Mouse (Mus musculus): Measurements from ENCODE around the gene Lrrc38.
"Not testable (repeated sequence)": the region's sequence is repeated elsewhere in the genome, so short reads cannot be mapped to it uniquely, and the experiment has no call there.

The Lrrc38 gene

GRCm38 (mm10) chr4:143349484-143349906 lies at the start of gene Lrrc38:
Gene Lrrc38 (plus strand): TSS chr4:143349757.
- no peak for DNase-seq (ENCODE audit: low spot score in 2 of 2)

- no peak for DNase-seq (ENCODE audit: low spot score in 2 of 2)
Measured at GRCm38 (mm10) chr4:143300113-143300688, 49.4 kb upstream of the Lrrc38 start.

GRCm38 (mm10) chr4:143301042-143301441 lies 48.5 kb upstream of the Lrrc38 start:
- no peak for DNase-seq (ENCODE audit: low spot score in 2 of 2)

GRCm38 (mm10) chr4:143301875-143302274 lies 47.7 kb upstream of the Lrrc38 start:
- DNase-seq (ENCODE audit: low spot score in 2 of 2): no peak

- DNase-seq (ENCODE audit: low spot score in 2 of 2): no peak
Measured at GRCm38 (mm10) chr4:143302279-143302890, 47.2 kb upstream of the Lrrc38 start.

GRCm38 (mm10) chr4:143305031-143305430 lies 44.5 kb upstream of the Lrrc38 start:
- no peak for DNase-seq (ENCODE audit: low spot score in 2 of 2)

- DNase-seq (ENCODE audit: low spot score in 2 of 2): no peak
Measured at GRCm38 (mm10) chr4:143305987-143306772, 43.4 kb upstream of the Lrrc38 start.

- no peak for DNase-seq (ENCODE audit: low spot score in 2 of 2)
Measured at GRCm38 (mm10) chr4:143311341-143311740, 38.2 kb upstream of the Lrrc38 start.

GRCm38 (mm10) chr4:143313299-143313698 lies 36.3 kb upstream of the Lrrc38 start:
- DNase-seq (ENCODE audit: low spot score in 2 of 2): no peak

GRCm38 (mm10) chr4:143324176-143324924 lies 25.2 kb upstream of the Lrrc38 start:
- DNase-seq (ENCODE audit: low spot score in 2 of 2): no peak

GRCm38 (mm10) chr4:143324925-143325624 lies 24.5 kb upstream of the Lrrc38 start:
- no peak for DNase-seq (ENCODE audit: low spot score in 2 of 2)

GRCm38 (mm10) chr4:143325625-143325941 lies 24.0 kb upstream of the Lrrc38 start:
- peak; percentile 67 to 75 for DNase-seq (ENCODE audit: low spot score in 2 of 2)

- DNase-seq (ENCODE audit: low spot score in 2 of 2): peak; percentile 12 to 32
Measured at GRCm38 (mm10) chr4:143330566-143330965, 19.0 kb upstream of the Lrrc38 start.

- DNase-seq (ENCODE audit: low spot score in 2 of 2): no peak
Measured at GRCm38 (mm10) chr4:143331787-143332186, 17.8 kb upstream of the Lrrc38 start.

- DNase-seq (ENCODE audit: low spot score in 2 of 2): no peak
Measured at GRCm38 (mm10) chr4:143334145-143334544, 15.4 kb upstream of the Lrrc38 start.

GRCm38 (mm10) chr4:143334995-143335394 lies 14.6 kb upstream of the Lrrc38 start:
- no peak for DNase-seq (ENCODE audit: low spot score in 2 of 2)

GRCm38 (mm10) chr4:143336096-143336495 lies 13.5 kb upstream of the Lrrc38 start:
- DNase-seq (ENCODE audit: low spot score in 2 of 2): no peak

- DNase-seq (ENCODE audit: low spot score in 2 of 2): no peak
Measured at GRCm38 (mm10) chr4:143339808-143340207, 9.7 kb upstream of the Lrrc38 start.

- DNase-seq (ENCODE audit: low spot score in 2 of 2): no peak
Measured at GRCm38 (mm10) chr4:143341470-143341869, 8.1 kb upstream of the Lrrc38 start.

- DNase-seq (ENCODE audit: low spot score in 2 of 2): not testable (repeated sequence)
Measured at GRCm38 (mm10) chr4:143345491-143345890, 4.1 kb upstream of the Lrrc38 start.

GRCm38 (mm10) chr4:143348678-143349077 lies 879 bp upstream of the Lrrc38 start:
- DNase-seq (ENCODE audit: low spot score in 2 of 2): no peak
